Mouse (Mus musculus): ENCODE data around the gene Chst1.

DNA sequence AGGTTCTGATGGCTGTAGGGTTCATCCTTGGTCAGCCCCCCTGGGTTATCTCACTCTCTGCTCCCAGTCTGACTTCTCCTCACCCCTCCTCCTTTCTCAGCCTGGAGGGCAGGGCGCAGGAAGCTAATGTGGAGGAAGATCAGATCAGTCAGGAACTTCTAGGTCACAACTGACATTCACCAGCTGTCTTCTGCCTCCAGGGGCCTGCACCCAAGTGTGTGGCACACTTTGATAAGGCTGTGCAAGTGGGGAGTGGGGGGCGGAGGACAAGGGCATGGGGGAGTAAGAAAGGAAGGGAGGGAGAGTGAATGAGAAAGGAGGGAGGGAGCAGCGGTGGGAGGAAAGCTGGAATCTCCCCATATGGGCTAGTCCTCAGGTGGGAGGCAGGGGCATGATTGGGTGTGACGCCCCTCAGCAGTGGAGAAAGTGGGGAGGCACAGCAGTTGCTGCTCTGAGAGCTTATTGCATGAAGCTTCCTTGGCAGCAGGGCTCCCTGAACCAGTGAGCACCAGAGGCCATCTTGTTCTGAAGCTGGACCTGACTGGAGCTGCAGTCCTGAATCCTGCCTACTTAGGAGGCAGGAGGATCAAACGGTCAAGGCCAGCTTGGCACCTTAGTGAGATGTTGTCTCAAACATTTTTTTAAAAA, 49.8 kb downstream of the Chst1 start:
- TF ChIP-seq CTCF (IDR thresholded peaks at IDR 0.05; ENCODE audit: control insufficient read depth, insufficient read depth, low read length) (no peak), POLR2A (IDR thresholded peaks at IDR 0.05; ENCODE audit: borderline replicate concordance, control insufficient read depth, low read depth, low read length) (no peak)

Measured in bone marrow, adult 2 months (tissue).